Mouse (Mus musculus): ENCODE measurements at regions not wholly inside any gene's neighbourhood (a gene's known extent, or its start where the extent isn't known, plus 50 kb on each side); places are given as distances from the start of the nearest gene placed in this dataset.

DNA sequence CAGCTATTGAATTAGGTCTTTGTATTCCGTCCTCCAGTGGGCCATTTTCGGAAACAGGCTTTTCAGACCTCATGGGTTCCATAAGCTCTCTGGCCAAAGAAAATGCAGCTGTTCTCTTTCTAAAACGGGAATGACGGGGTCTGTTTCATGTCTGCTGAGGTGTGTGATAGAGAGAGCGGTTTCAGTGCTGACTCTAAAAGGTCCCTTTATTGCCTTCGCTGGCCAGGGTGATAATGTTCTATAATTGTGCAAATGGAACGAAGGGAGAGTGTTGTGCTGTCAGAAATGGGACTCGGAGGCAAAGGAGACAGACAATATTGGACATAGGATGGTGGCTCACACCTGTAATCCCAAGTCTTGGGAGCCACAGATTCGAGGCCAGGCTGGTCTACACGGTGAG, 53.5 kb upstream of the Osbpl8 start:
- no peak for ATAC-seq
- Histone ChIP-seq H3K9me3 (replicated peaks; ENCODE audit: control insufficient read depth, low read length) (no peaks in the 10 kb centered on the region), H3K4me3 (ENCODE audit: low read depth, low read length) (no peak overlapping the region), H3K9ac (ENCODE audit: low read length) (no peak overlapping the region), H3K4me1 (ENCODE audit: control insufficient read depth, insufficient read depth, low read length) (no peaks in the 10 kb centered on the region), H3K27me3 (replicated peaks; ENCODE audit: control insufficient read depth, insufficient read depth, low read length) (no peaks in the 10 kb centered on the region), H3K4me2 (ENCODE audit: low read length) (no peak overlapping the region), H3K36me3 (ENCODE audit: control insufficient read depth, insufficient read depth, low read length) (no peaks in the 10 kb centered on the region), H3K27ac (ENCODE audit: low read depth, low read length) (no peak overlapping the region)
- WGBS, result 66% methylated on average over 10 of the region's 10 CpGs
- DNase-seq (ENCODE audit: low spot score), result no peak

- Histone ChIP-seq H3K9ac (ENCODE audit: low read length) (no peak overlapping the region), H3K9me3 (replicated peaks; ENCODE audit: control insufficient read depth, low read length) (no peaks in the 10 kb centered on the region), H3K4me2 (ENCODE audit: low read length) (peak overlapping the region; percentile 25), H3K4me1 (ENCODE audit: control insufficient read depth, insufficient read depth, low read length) (no peaks in the 10 kb centered on the region), H3K27ac (ENCODE audit: low read depth, low read length) (no peak overlapping the region), H3K4me3 (ENCODE audit: low read depth, low read length) (no peak overlapping the region), H3K27me3 (replicated peaks; ENCODE audit: control insufficient read depth, insufficient read depth, low read length) (no peaks in the 10 kb centered on the region), H3K36me3 (ENCODE audit: control insufficient read depth, insufficient read depth, low read length) (no peaks in the 10 kb centered on the region)
- ATAC-seq (peak; percentile 62), DNase-seq (ENCODE audit: low spot score) (peak; percentile 89)
- WGBS, result 47% methylated on average over 24 of the region's 24 CpGs
Observed at GRCm38 (mm10) chr10:111108658-111109633, 55.6 kb upstream of the Osbpl8 start.

DNA sequence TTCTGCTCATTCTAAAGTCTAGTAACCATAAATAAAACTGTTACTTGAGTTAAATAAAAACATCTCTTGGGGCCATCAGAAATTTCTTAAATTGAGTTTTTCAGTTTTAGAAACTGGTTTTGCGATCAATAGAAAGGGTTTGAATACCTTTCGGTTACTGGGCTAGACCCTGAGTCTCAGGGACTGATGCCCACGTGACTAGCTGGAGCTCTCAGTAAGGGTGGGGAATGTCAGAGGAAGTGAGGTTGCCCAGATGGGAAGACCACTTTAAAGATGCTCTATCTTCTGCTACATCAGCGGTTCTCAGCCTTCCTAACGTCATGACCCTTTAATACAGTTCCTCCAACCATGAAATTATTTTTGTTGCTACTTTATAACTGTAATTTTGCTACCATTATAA, 56.7 kb upstream of the Osbpl8 start:
- no peaks in the 10 kb centered on the region for H3K27me3 ChIP-seq (replicated peaks; ENCODE audit: control insufficient read depth, insufficient read depth, low read length)
- H3K36me3 ChIP-seq (ENCODE audit: control insufficient read depth, insufficient read depth, low read length), result no peaks in the 10 kb centered on the region
- ATAC-seq (no peak), DNase-seq (ENCODE audit: low spot score) (no peak)
- no peak overlapping the region for H3K4me2 ChIP-seq (ENCODE audit: low read length)
- H3K4me1 ChIP-seq (ENCODE audit: control insufficient read depth, insufficient read depth, low read length), result no peaks in the 10 kb centered on the region
- 90% methylated on average over 5 of the region's 5 CpGs for WGBS
- H3K27ac ChIP-seq (ENCODE audit: low read depth, low read length), result no peak overlapping the region
- H3K9me3 ChIP-seq (replicated peaks; ENCODE audit: control insufficient read depth, low read length), result no peaks in the 10 kb centered on the region
- H3K4me3 ChIP-seq (ENCODE audit: low read depth, low read length), result no peak overlapping the region
- H3K9ac ChIP-seq (ENCODE audit: low read length), result no peak overlapping the region

- no peaks in the 10 kb centered on the region for H3K9me3 ChIP-seq (replicated peaks; ENCODE audit: control insufficient read depth, low read length)
- no peak overlapping the region for H3K4me3 ChIP-seq (ENCODE audit: low read depth, low read length)
- ATAC-seq (no peak), DNase-seq (ENCODE audit: low spot score) (peak; percentile 50)
- H3K4me1 ChIP-seq (ENCODE audit: control insufficient read depth, insufficient read depth, low read length), result no peaks in the 10 kb centered on the region
- no peak overlapping the region for H3K9ac ChIP-seq (ENCODE audit: low read length)
- H3K36me3 ChIP-seq (ENCODE audit: control insufficient read depth, insufficient read depth, low read length), result no peaks in the 10 kb centered on the region
- no peak overlapping the region for H3K27ac ChIP-seq (ENCODE audit: low read depth, low read length)
- 75% methylated on average over 7 of the region's 7 CpGs for WGBS
- H3K4me2 ChIP-seq (ENCODE audit: low read length), result no peak overlapping the region
- H3K27me3 ChIP-seq (replicated peaks; ENCODE audit: control insufficient read depth, insufficient read depth, low read length), result no peaks in the 10 kb centered on the region
Observed at GRCm38 (mm10) chr10:111107387-111107786, 57.2 kb upstream of the Osbpl8 start.

DNA sequence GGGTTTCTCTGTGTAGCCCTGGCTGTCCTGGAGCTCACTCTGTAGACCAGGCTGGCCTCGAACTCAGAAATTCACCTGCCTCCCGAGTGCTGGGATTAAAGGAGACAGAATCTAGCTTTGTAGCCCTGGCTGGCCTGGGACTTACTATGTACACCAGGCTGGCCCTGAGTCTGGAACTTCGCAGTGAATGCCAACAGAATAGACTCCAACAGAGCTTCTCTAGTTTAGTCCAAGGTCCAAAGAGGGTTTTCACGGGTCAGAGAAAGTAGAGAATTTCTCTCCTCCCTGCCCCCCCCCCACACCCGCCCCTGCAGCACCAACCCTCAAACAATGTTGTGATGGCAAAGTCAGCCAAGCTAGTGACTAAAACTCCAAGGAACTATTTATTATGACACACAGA, 58.1 kb upstream of the Osbpl8 start:
- no peak for DNase-seq (ENCODE audit: low spot score)
- no peak overlapping the region for H3K27ac ChIP-seq (ENCODE audit: low read depth, low read length)
- 79% methylated on average over 5 of the region's 5 CpGs for WGBS
- H3K36me3 ChIP-seq (ENCODE audit: control insufficient read depth, insufficient read depth, low read length), result no peaks in the 10 kb centered on the region
- no peak for ATAC-seq
- H3K9me3 ChIP-seq (replicated peaks; ENCODE audit: control insufficient read depth, low read length), result no peaks in the 10 kb centered on the region
- no peak overlapping the region for H3K4me3 ChIP-seq (ENCODE audit: low read depth, low read length)
- H3K27me3 ChIP-seq (replicated peaks; ENCODE audit: control insufficient read depth, insufficient read depth, low read length), result no peaks in the 10 kb centered on the region
- no peak overlapping the region for H3K9ac ChIP-seq (ENCODE audit: low read length)
- no peaks in the 10 kb centered on the region for H3K4me1 ChIP-seq (ENCODE audit: control insufficient read depth, insufficient read depth, low read length)
- no peak overlapping the region for H3K4me2 ChIP-seq (ENCODE audit: low read length)

DNA sequence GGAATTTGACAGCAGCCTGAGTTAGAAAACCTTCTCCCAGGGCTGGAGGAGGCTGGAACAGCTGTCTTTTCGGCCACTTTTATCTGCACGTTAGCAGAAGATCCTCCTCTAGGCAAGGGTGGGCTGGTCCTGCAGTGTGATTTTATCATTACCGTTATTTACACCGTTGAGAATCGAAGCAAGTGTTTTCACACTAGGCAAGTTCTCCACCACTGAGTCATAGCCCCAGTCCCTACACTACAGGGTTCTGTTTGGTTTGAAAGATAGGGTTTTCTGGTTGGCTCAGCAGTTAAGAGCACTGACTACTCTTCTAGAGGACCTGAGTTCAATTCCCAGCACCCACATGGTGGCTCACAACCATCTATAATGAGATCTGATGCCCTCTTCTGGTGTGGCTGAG, 58.9 kb upstream of the Osbpl8 start:
- Histone ChIP-seq H3K27me3 (replicated peaks; ENCODE audit: control insufficient read depth, insufficient read depth, low read length) (no peaks in the 10 kb centered on the region), H3K9ac (ENCODE audit: low read length) (no peak overlapping the region), H3K4me1 (ENCODE audit: control insufficient read depth, insufficient read depth, low read length) (no peaks in the 10 kb centered on the region), H3K4me2 (ENCODE audit: low read length) (no peak overlapping the region), H3K36me3 (ENCODE audit: control insufficient read depth, insufficient read depth, low read length) (no peaks in the 10 kb centered on the region), H3K27ac (ENCODE audit: low read depth, low read length) (no peak overlapping the region), H3K9me3 (replicated peaks; ENCODE audit: control insufficient read depth, low read length) (no peaks in the 10 kb centered on the region), H3K4me3 (ENCODE audit: low read depth, low read length) (no peak overlapping the region)
- DNase-seq (ENCODE audit: low spot score) (no peak), ATAC-seq (no peak)
- 88% methylated on average over 5 of the region's 5 CpGs for WGBS

GRCm38 (mm10) chr10:111103512-111103911, 61.0 kb upstream of the Osbpl8 start:
- H3K4me1 ChIP-seq (ENCODE audit: control insufficient read depth, insufficient read depth, low read length), result peaks cover 7% of the 10 kb centered on the region; the same call in 1 of the 2 replicates
- DNase-seq (ENCODE audit: low spot score) (no peak), ATAC-seq (no peak)
- WGBS, result 74% methylated on average over 5 of the region's 5 CpGs
- H3K9ac ChIP-seq (ENCODE audit: low read length), result no peak overlapping the region
- no peak overlapping the region for H3K4me3 ChIP-seq (ENCODE audit: low read depth, low read length)
- no peak overlapping the region for H3K27ac ChIP-seq (ENCODE audit: low read depth, low read length)
- no peaks in the 10 kb centered on the region for H3K9me3 ChIP-seq (replicated peaks; ENCODE audit: control insufficient read depth, low read length)
- H3K4me2 ChIP-seq (ENCODE audit: low read length), result no peak overlapping the region
- H3K27me3 ChIP-seq (replicated peaks; ENCODE audit: control insufficient read depth, insufficient read depth, low read length), result no peaks in the 10 kb centered on the region
- no peaks in the 10 kb centered on the region for H3K36me3 ChIP-seq (ENCODE audit: control insufficient read depth, insufficient read depth, low read length)

DNA sequence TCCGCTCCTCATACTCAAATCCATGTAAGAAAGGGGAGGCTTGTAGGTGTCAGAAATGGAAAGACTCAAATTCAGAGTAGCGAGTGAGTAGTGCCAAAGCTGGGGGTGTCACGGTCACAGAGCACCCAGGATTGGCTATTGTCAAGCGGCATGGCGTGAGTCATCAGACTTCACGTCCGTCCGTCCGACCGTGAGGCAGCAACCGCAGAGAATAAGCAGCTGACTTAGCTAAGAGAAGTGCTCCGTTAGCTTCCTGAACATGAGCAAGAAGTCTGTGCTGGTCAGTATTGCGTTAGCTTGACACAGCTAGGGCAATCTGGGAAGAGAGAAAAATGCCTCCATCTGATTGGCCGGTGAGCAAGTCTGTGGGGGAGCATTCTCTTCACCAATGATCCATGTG, 61.5 kb upstream of the Osbpl8 start:
- ATAC-seq (no peak), DNase-seq (ENCODE audit: low spot score) (no peak)
- no peaks in the 10 kb centered on the region for H3K36me3 ChIP-seq (ENCODE audit: control insufficient read depth, insufficient read depth, low read length)
- H3K9ac ChIP-seq (ENCODE audit: low read length), result no peak overlapping the region
- no peak overlapping the region for H3K27ac ChIP-seq (ENCODE audit: low read depth, low read length)
- no peaks in the 10 kb centered on the region for H3K27me3 ChIP-seq (replicated peaks; ENCODE audit: control insufficient read depth, insufficient read depth, low read length)
- H3K9me3 ChIP-seq (replicated peaks; ENCODE audit: control insufficient read depth, low read length), result no peaks in the 10 kb centered on the region
- no peak overlapping the region for H3K4me3 ChIP-seq (ENCODE audit: low read depth, low read length)
- WGBS, result 86% methylated on average over 14 of the region's 14 CpGs
- peaks cover 7% of the 10 kb centered on the region; the same call in 1 of the 2 replicates for H3K4me1 ChIP-seq (ENCODE audit: control insufficient read depth, insufficient read depth, low read length)
- no peak overlapping the region for H3K4me2 ChIP-seq (ENCODE audit: low read length)
